Mouse (Mus musculus) urinary bladder, postnatal 4 days (tissue): ENCODE data around the gene Trub1.

Source experiments
- DNase-seq, 2 experiments: peaks; one replicate each; pipeline ENCODE4 v3.0.0; 2021 to 2022; ENCODE audit warnings: low spot score in 2 of 2

Gene Trub1

GRCm38 (mm10) chr19:57452492-57453217, at the start of gene Trub1:
TSS of gene Trub1 (plus strand) at chr19:57452912.
- DNase-seq = peak; percentile 66 to 76

GRCm38 (mm10) chr19:57403700-57404501, 48.8 kb upstream of the Trub1 start:
- peak; percentile 82 to 91 for DNase-seq

GRCm38 (mm10) chr19:57404502-57404848, 48.2 kb upstream of the Trub1 start:
- DNase-seq = no peak

GRCm38 (mm10) chr19:57407947-57408346, 44.8 kb upstream of the Trub1 start:
- DNase-seq = no peak

- peak; percentile 68 to 80 for DNase-seq
Measured at GRCm38 (mm10) chr19:57411375-57412196, 41.1 kb upstream of the Trub1 start.

GRCm38 (mm10) chr19:57413170-57413569, 39.5 kb upstream of the Trub1 start:
- no peak for DNase-seq

- no peak for DNase-seq
Measured at GRCm38 (mm10) chr19:57413918-57414317, 38.8 kb upstream of the Trub1 start.

- DNase-seq = no peak
Measured at GRCm38 (mm10) chr19:57415031-57415807, 37.5 kb upstream of the Trub1 start.

- no peak for DNase-seq
Measured at GRCm38 (mm10) chr19:57417800-57418580, 34.7 kb upstream of the Trub1 start.

- no peak for DNase-seq
Measured at GRCm38 (mm10) chr19:57423402-57423801, 29.3 kb upstream of the Trub1 start.

- DNase-seq = no peak
Measured at GRCm38 (mm10) chr19:57425296-57425695, 27.4 kb upstream of the Trub1 start.

GRCm38 (mm10) chr19:57426841-57427240, 25.9 kb upstream of the Trub1 start:
- no peak for DNase-seq

- DNase-seq = no peak
Measured at GRCm38 (mm10) chr19:57427756-57428438, 24.8 kb upstream of the Trub1 start.

GRCm38 (mm10) chr19:57428641-57429040, 24.1 kb upstream of the Trub1 start:
- no peak for DNase-seq

- DNase-seq = no peak
Measured at GRCm38 (mm10) chr19:57429926-57430325, 22.8 kb upstream of the Trub1 start.

- no peak for DNase-seq
Measured at GRCm38 (mm10) chr19:57431476-57431875, 21.2 kb upstream of the Trub1 start.

- DNase-seq = no peak
Measured at GRCm38 (mm10) chr19:57434024-57434423, 18.7 kb upstream of the Trub1 start.

GRCm38 (mm10) chr19:57436586-57437021, 16.1 kb upstream of the Trub1 start:
- DNase-seq = peak in 1 of 2 experiments; percentile 38

- DNase-seq = no peak
Measured at GRCm38 (mm10) chr19:57437042-57437441, 15.7 kb upstream of the Trub1 start.

- DNase-seq = no peak
Measured at GRCm38 (mm10) chr19:57439296-57439695, 13.4 kb upstream of the Trub1 start.
